Mouse (Mus musculus) cerebellum, adult 9-10 months (tissue): ENCODE measurements at regions not wholly inside any gene's neighbourhood (a gene's known extent, or its start where the extent isn't known, plus 50 kb on each side); places are given as distances from the start of the nearest gene placed in this dataset.
"Not testable (repeated sequence)": the region's sequence is repeated elsewhere in the genome, so short reads cannot be mapped to it uniquely, and the experiment has no call there.

Experiments used
- DNase-seq: peaks from one replicate; pipeline ENCODE4 v3.0.0; 2022

GRCm38 (mm10) chrX:162359767-162360545 lies 200.4 kb upstream of the Nhs start:
- DNase-seq: no peak

- DNase-seq: no peak
Observed at GRCm38 (mm10) chrX:162348341-162348740, 188.8 kb upstream of the Nhs start.

GRCm38 (mm10) chrX:162347886-162348285 lies 188.4 kb upstream of the Nhs start:
- DNase-seq: no peak

- peak; percentile 29 for DNase-seq
Observed at GRCm38 (mm10) chrX:162345497-162346143, 186.1 kb upstream of the Nhs start.

- no peak for DNase-seq
Observed at GRCm38 (mm10) chrX:162332121-162332520, 172.6 kb upstream of the Nhs start.

- DNase-seq: no peak
Observed at GRCm38 (mm10) chrX:162307646-162308045, 148.1 kb upstream of the Nhs start.

- DNase-seq: no peak
Observed at GRCm38 (mm10) chrX:162304145-162304544, 144.6 kb upstream of the Nhs start.

- DNase-seq: no peak
Observed at GRCm38 (mm10) chrX:162302788-162303187, 143.3 kb upstream of the Nhs start.

GRCm38 (mm10) chrX:162291234-162291633 lies 131.7 kb upstream of the Nhs start:
- DNase-seq: no peak

- not testable (repeated sequence) for DNase-seq
Observed at GRCm38 (mm10) chrX:162286155-162286554, 126.6 kb upstream of the Nhs start.

- DNase-seq: no peak
Observed at GRCm38 (mm10) chrX:162284252-162284651, 124.7 kb upstream of the Nhs start.

- no peak for DNase-seq
Observed at GRCm38 (mm10) chrX:162282690-162283089, 123.2 kb upstream of the Nhs start.

GRCm38 (mm10) chrX:162278834-162279708 lies 119.5 kb upstream of the Nhs start:
- DNase-seq: peak; percentile 58

GRCm38 (mm10) chrX:162274581-162274980 lies 115.1 kb upstream of the Nhs start:
- DNase-seq: no peak

GRCm38 (mm10) chrX:162271189-162271588 lies 111.7 kb upstream of the Nhs start:
- no peak for DNase-seq

GRCm38 (mm10) chrX:162268918-162269317 lies 109.4 kb upstream of the Nhs start:
- DNase-seq: no peak

GRCm38 (mm10) chrX:162268112-162268511 lies 108.6 kb upstream of the Nhs start:
- DNase-seq: no peak

- DNase-seq: no peak
Observed at GRCm38 (mm10) chrX:162267679-162268078, 108.1 kb upstream of the Nhs start.

- no peak for DNase-seq
Observed at GRCm38 (mm10) chrX:162266769-162267168, 107.2 kb upstream of the Nhs start.

- DNase-seq: no peak
Observed at GRCm38 (mm10) chrX:162257398-162257797, 97.9 kb upstream of the Nhs start.

GRCm38 (mm10) chrX:162255873-162256272 lies 96.3 kb upstream of the Nhs start:
- DNase-seq: no peak

- no peak for DNase-seq
Observed at GRCm38 (mm10) chrX:162241291-162241690, 81.8 kb upstream of the Nhs start.

GRCm38 (mm10) chrX:162235552-162235951 lies 76.0 kb upstream of the Nhs start:
- DNase-seq: no peak
